Mouse (Mus musculus): ENCODE results near the gene Parp14. TPM values are rescaled to one million over a fixed set of nuclear protein-coding genes. Genes with fewer than 3 reads are reported as not detected.

The Parp14 gene
- total and polyA plus RNA-seq, 3 experiments = 3.9 to 6.4 (median 6.0) TPM

GRCm38 (mm10) chr16:35813119-35813518, 58.2 kb downstream of the Parp14 start:
- H3K9me3 ChIP-seq (replicated peaks; ENCODE audit: low read length) = no peaks in the 10 kb centered on the region
- no peak for TF ChIP-seq MAFK (IDR thresholded peaks at IDR 0.05; ENCODE audit: insufficient replicate concordance, low read length)
- TF ChIP-seq ZMIZ1 (IDR thresholded peaks at IDR 0.05; ENCODE audit: low read depth, low read length) = no peak
- no peak for TF ChIP-seq ELF1 (IDR thresholded peaks at IDR 0.05; ENCODE audit: low read depth, low read length)
- TF ChIP-seq SIN3A (IDR thresholded peaks at IDR 0.05; ENCODE audit: low read length) = no peak
- TF ChIP-seq BHLHE40 (IDR thresholded peaks at IDR 0.05; ENCODE audit: low read depth, low read length) = no peak
- no peak for TF ChIP-seq NRF1 (IDR thresholded peaks at IDR 0.05; ENCODE audit: low read depth, low read length)
- no peak for TF ChIP-seq POLR2AphosphoS2 (IDR thresholded peaks at IDR 0.05; ENCODE audit: low read depth, low read length)
- TF ChIP-seq MYC (IDR thresholded peaks at IDR 0.05; ENCODE audit: low read depth, low read length) = no peak
- peaks cover 14 to 77% of the 10 kb centered on the region in 2 experiments for H3K36me3 ChIP-seq (replicated peaks in 1 of 2; ENCODE audit: control insufficient read depth in 1 of 2, insufficient read depth in 1 of 2, low read length in 1 of 2)
- no peak overlapping the region for H3K9ac ChIP-seq (ENCODE audit: insufficient read depth, low read depth)
- H3K27ac ChIP-seq (ENCODE audit: insufficient read depth, low read depth) = no peak overlapping the region
- no peaks in the 10 kb centered on the region for H3K79me2 ChIP-seq (replicated peaks; ENCODE audit: control insufficient read depth, extremely low read depth, insufficient read depth, poor library complexity, severe bottlenecking)
- dilution Hi-C loops (cut with MboI; ENCODE audit: extremely low pct_ligation_motif_present, extremely low pct_unique_long_range_greater_than_20kb, low sequenced_read_pairs) (no loop called here), in situ Hi-C loops (cut with MboI; ENCODE audit: low pct_ligation_motif_present, low pct_unique_long_range_greater_than_20kb, low sequenced_read_pairs) (no loop called here)
- H3K4me3 ChIP-seq (replicated peaks in 1 of 3; ENCODE audit: low read depth in 2 of 3, low read length in 2 of 3, poor library complexity in 1 of 3) = no peak overlapping the region
- 0 out of 4 replicates have a peak, but pooled peaks cover 0 to 2% of the 10 kb centered on the region in 2 experiments for H3K4me1 ChIP-seq (ENCODE audit: control insufficient read depth in 1 of 2, insufficient read depth in 2 of 2)
- no peak for DNase-seq (ENCODE audit: extremely low read depth)
- H3K27me3 ChIP-seq (replicated peaks) = no peaks in the 10 kb centered on the region
- no peak overlapping the region for H3K4me2 ChIP-seq (ENCODE audit: insufficient read depth, low read depth, poor library complexity, severe bottlenecking)

- Histone ChIP-seq H3K4me2 (ENCODE audit: insufficient read depth, low read depth, poor library complexity, severe bottlenecking) (no peak overlapping the region), H3K9ac (ENCODE audit: insufficient read depth, low read depth) (no peak overlapping the region)
- dilution Hi-C loops (cut with MboI; ENCODE audit: extremely low pct_ligation_motif_present, extremely low pct_unique_long_range_greater_than_20kb, low sequenced_read_pairs) = no loop called here
Measured at GRCm38 (mm10) chr16:35808838-35809237, 62.5 kb downstream of the Parp14 start.

DNA sequence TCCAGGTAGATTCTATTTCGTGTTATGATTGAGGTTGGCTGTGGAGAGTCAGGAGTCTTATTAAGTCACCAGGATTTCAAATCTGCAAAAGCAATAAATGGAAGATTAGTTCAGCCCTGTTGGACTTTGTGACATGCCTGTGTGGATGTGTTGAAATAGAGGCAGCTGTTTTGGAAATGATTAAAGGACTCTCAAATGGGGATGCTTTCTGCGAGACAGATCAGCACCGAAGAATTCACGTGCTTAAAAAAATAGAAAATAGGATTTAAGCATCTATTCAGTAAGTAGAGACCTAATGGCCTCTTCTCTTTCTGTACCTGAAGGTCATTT, 63.7 kb downstream of the Parp14 start:
- Histone ChIP-seq H3K9ac (ENCODE audit: insufficient read depth, low read depth) (no peak overlapping the region), H3K36me3 (replicated peaks in 1 of 2; ENCODE audit: control insufficient read depth in 1 of 2, insufficient read depth in 1 of 2, low read length in 1 of 2) (peaks cover 0 to 55% of the 10 kb centered on the region in 2 experiments), H3K4me3 (replicated peaks in 1 of 3; ENCODE audit: low read depth in 2 of 3, low read length in 2 of 3, poor library complexity in 1 of 3) (no peak overlapping the region), H3K27ac (ENCODE audit: insufficient read depth, low read depth) (no peak overlapping the region), H3K27me3 (replicated peaks) (no peaks in the 10 kb centered on the region), H3K79me2 (replicated peaks; ENCODE audit: control insufficient read depth, extremely low read depth, insufficient read depth, poor library complexity, severe bottlenecking) (no peaks in the 10 kb centered on the region), H3K4me1 (ENCODE audit: control insufficient read depth in 1 of 2, insufficient read depth in 2 of 2) (peaks cover 0 to 4% of the 10 kb centered on the region in 2 experiments; a peak in 2 of 4 replicates), H3K4me2 (ENCODE audit: insufficient read depth, low read depth, poor library complexity, severe bottlenecking) (no peak overlapping the region), H3K9me3 (replicated peaks; ENCODE audit: low read length) (no peaks in the 10 kb centered on the region)
- in situ Hi-C loops (cut with MboI; ENCODE audit: low pct_ligation_motif_present, low pct_unique_long_range_greater_than_20kb, low sequenced_read_pairs) (no loop called here), dilution Hi-C loops (cut with MboI; ENCODE audit: extremely low pct_ligation_motif_present, extremely low pct_unique_long_range_greater_than_20kb, low sequenced_read_pairs) (no loop called here)
- no peak for DNase-seq (ENCODE audit: extremely low read depth)
- no peak for TF ChIP-seq EP300 (IDR thresholded peaks at IDR 0.05; ENCODE audit: low read length)
- no peak for TF ChIP-seq KAT2A (IDR thresholded peaks at IDR 0.05; ENCODE audit: insufficient replicate concordance, low read length)
- TF ChIP-seq CTCF (conservative IDR thresholded peaks at IDR 0.05 in 1 of 2, IDR thresholded peaks at IDR 0.05 in 1 of 2; ENCODE audit: low read depth in 2 of 2, low read length in 2 of 2) = no peak
- no peak for TF ChIP-seq NELFE (IDR thresholded peaks at IDR 0.05; ENCODE audit: low read depth, low read length)
- TF ChIP-seq HCFC1 (IDR thresholded peaks at IDR 0.05; ENCODE audit: low read depth, low read length) = no peak
- no peak for TF ChIP-seq RCOR1 (conservative IDR thresholded peaks at IDR 0.05; ENCODE audit: low read depth, low read length)

More at GRCm38 (mm10) chr16:35808838-35809237, 62.5 kb downstream of the Parp14 start:
- no peak overlapping the region for H3K4me3 ChIP-seq (replicated peaks in 1 of 3; ENCODE audit: low read depth in 2 of 3, low read length in 2 of 3, poor library complexity in 1 of 3)
- H3K79me2 ChIP-seq (replicated peaks; ENCODE audit: control insufficient read depth, extremely low read depth, insufficient read depth, poor library complexity, severe bottlenecking) = no peaks in the 10 kb centered on the region
- no peak for TF ChIP-seq SMC3 (IDR thresholded peaks at IDR 0.05; ENCODE audit: low read depth, low read length)
- DNase-seq (ENCODE audit: extremely low read depth) = no peak
- no peaks in the 10 kb centered on the region for H3K9me3 ChIP-seq (replicated peaks; ENCODE audit: low read length)
- H3K27ac ChIP-seq (ENCODE audit: insufficient read depth, low read depth) = no peak overlapping the region
- H3K27me3 ChIP-seq (replicated peaks) = no peaks in the 10 kb centered on the region
- in situ Hi-C loops (cut with MboI; ENCODE audit: low pct_ligation_motif_present, low pct_unique_long_range_greater_than_20kb, low sequenced_read_pairs) = no loop called here
- H3K4me1 ChIP-seq (ENCODE audit: control insufficient read depth in 1 of 2, insufficient read depth in 2 of 2) = no peaks in the 10 kb centered on the region
- peaks cover under 1 to 58% of the 10 kb centered on the region in 2 experiments for H3K36me3 ChIP-seq (replicated peaks in 1 of 2; ENCODE audit: control insufficient read depth in 1 of 2, insufficient read depth in 1 of 2, low read length in 1 of 2)
